Mouse (Mus musculus): ENCODE measurements at regions not wholly inside any gene's neighbourhood (a gene's known extent, or its start where the extent isn't known, plus 50 kb on each side); places are given as distances from the start of the nearest gene placed in this dataset.

DNA sequence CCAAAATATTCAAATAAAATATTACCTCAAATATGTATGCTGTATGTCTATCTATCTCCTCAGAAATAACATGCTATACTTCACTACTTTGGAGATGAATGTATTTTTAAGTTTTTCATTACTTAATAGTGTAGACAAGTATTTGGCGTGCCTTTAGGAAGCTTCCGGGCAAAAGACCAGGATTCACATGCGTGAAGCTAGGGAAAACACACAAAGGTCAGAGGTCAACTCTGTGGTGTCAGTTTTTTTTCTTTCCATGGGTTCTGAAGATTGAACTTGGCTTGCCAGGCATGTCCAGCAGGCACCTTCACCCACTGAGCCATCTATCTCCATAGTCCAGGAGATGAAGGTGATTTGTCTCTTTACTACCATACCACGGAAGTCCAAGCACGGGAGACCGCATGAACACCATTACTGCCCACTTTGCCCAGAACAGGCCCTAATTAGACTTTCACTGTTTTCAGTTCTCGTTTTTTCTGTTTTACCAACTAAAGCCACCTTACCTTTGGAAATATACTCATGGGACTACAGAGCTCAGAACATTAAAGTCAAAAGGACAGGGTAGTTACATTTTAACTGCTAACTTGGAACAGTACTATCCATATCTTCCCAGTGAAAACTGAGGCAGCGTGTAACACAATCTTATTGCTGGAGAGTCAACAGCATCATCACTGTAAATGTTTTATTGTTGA lies 76.9 kb upstream of the Ak4 start:
- no peak for DNase-seq (ENCODE audit: low spot score)

DNA sequence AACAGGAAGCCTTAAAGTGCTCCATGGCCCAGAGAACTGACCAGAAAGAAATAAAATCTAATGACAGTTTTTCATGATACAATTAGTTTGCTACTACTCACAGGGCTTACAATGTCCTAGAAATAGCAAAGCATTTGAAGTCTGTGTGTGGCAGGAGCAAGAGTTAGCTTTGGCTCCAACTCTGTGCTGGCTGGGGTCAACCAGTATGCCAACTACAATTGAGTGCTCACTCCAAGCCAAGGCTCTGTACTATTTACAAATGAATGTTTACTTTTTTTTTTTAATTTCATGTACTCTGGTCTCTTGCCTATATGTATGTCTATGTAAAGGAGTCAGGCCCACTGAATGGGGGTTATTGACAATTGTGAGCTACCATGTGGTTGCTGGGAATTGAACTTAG lies 75.7 kb upstream of the Jak1 start:
- no peak for DNase-seq (ENCODE audit: low spot score)

DNA sequence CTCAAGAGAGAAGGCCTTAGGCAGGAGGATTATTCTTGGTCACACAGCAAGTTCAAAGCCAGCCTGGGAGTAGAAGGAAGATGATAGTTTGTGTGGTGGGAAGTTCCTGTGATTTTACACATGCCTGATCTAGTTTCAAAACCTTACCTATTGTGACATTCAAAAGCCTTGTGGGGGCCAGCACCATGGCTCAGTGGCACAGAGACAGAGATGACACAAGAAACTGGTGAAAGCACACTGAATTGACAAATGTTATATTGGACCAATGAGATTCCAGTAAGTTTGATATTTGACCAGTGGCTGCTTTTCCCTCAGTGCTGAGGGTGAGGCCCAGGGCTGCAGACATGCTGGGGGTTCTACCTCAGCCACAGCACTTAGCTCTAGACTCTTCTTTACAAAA lies 73.1 kb upstream of the Jak1 start:
- no peak for DNase-seq (ENCODE audit: low spot score)

DNA sequence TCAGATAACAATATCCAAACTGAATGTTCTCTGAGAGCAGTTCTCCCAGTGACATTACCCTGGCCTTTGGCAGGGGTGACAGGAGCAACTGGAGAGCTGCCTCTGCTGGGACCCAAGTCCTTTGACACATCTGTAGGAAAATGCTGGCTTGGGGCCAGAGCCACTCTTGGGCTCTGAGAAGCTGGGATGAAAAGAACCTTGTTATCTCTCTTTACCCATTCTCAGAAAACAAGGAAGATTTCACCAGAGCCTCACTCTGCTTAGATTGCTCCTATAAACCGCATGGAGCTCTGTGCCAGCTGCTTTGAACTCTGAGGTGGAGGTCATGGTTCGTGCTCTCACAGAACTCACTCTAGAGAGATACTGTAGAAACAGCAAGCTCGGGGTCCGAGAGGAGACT lies 71.7 kb upstream of the Jak1 start:
- no peak for DNase-seq (ENCODE audit: low spot score)

DNA sequence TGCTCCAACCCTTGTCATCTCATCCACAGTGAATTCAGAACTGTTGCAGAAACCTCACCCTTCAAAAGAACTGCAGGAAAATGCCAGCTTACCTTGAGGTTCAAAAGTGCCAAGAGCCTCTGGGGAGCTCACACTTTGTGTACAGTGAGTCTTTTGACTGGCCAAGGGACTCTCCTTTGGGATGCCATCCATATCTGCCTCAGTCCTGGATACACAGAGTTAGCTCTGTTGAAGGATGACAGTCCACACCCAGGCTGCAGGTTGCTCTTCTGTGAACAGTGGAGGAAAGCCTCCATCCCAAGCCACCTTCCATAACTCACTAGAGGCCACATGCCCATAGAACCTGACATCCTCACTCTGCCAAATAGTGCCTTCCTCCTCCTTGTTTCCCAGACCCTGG lies 71.3 kb upstream of the Jak1 start:
- DNase-seq (ENCODE audit: low spot score): no peak

GRCm38 (mm10) chr4:101333868-101334267 lies 68.8 kb upstream of the Jak1 start:
- DNase-seq (ENCODE audit: low spot score): no peak

- no peak for DNase-seq (ENCODE audit: low spot score)
Observed at GRCm38 (mm10) chr4:101333036-101333435, 68.0 kb upstream of the Jak1 start.

DNA sequence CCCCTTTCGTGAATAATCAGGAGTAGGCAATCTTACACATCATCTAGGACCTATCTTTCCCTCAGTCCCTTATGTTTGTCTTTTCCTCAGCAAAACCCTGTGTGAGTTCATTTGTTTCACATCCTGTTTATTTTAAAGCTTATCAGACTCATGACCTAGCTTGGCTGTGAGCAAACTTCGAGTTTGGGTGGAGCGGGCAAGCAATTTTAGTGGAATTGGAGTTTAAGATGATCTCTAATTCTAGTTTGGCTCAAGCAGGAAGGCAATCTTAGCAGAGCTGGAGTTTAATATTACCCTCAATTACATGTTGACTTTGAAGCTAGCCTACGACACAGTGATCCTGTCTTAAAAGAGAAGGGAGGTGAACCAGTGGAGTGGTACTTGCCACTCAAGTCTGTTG lies 66.1 kb upstream of the Jak1 start:
- no peak for DNase-seq (ENCODE audit: low spot score)

DNA sequence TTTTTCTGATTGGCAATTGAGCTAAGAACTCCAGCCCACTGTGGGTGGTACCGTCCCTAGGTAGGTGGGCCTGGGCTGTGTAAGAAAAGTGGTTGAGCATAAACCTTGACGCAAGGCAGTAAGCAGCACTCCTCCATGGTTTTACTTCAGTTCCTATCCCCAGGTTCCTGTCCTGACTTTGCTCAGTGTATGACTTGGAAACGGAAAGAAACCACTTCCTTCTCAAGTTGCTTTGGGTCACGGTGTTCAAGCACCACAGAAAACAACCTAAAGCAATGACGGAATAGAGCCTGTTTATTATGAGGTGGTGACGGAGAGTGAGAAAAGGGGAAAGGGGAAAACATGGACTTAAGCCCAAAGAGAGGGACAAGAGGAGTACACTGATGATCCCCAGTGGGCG lies 64.0 kb upstream of the Jak1 start:
- no peak for DNase-seq (ENCODE audit: low spot score)

GRCm38 (mm10) chr4:101326067-101326466 lies 61.0 kb upstream of the Jak1 start:
- no peak for DNase-seq (ENCODE audit: low spot score)

- no peak for DNase-seq (ENCODE audit: low spot score)
Observed at GRCm38 (mm10) chr4:101321731-101322130, 56.6 kb upstream of the Jak1 start.

GRCm38 (mm10) chr4:101320587-101320986 lies 55.5 kb upstream of the Jak1 start:
- peak; percentile 26 for DNase-seq (ENCODE audit: low spot score)

GRCm38 (mm10) chr4:101319681-101320220 lies 54.7 kb upstream of the Jak1 start:
- no peak for DNase-seq (ENCODE audit: low spot score)

DNA sequence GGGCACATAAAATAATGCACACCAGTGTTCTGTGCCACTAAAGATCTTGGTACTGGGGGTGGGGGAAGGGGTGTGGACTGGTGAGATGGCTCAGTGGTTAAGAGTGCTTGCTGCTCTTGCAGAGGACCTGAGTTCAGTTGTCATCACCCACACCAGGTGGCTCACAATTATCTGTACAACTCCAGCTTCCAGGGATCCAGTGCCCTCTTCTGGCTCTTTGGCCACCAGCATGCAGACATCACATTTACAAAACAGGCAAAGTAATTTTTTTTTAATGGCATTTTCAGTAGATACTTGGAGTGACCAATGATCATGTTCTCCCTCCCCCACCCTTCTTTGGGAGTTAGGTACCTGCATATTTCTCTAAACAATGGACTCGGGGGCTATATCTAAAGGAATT lies 53.8 kb upstream of the Jak1 start:
- DNase-seq (ENCODE audit: low spot score): no peak

GRCm38 (mm10) chr4:101316061-101316460 lies 51.0 kb upstream of the Jak1 start:
- DNase-seq (ENCODE audit: low spot score): no peak

All from embryo, embryonic 10.5 days (tissue).